Mouse (Mus musculus): ENCODE data around the gene Inpp4a. TPM values are rescaled to one million over a fixed set of nuclear protein-coding genes. Genes with fewer than 3 reads are reported as not detected.
A peak's percentile ranks its signal among the peaks of the same experiment; 100 is the strongest.

The Inpp4a gene
- polyA plus RNA-seq, 1 experiment from 2014 or later, result 5.5 TPM

GRCm38 (mm10) chr1:37332756-37333155 is 33.1 kb downstream of the Inpp4a start:
- Histone ChIP-seq H3K27me3 (ENCODE audit: control insufficient read depth, insufficient read depth, low read depth, low read length) (no peaks in the 10 kb centered on the region), H3K9ac (ENCODE audit: low read depth, low read length) (no peak overlapping the region), H3K4me1 (ENCODE audit: control insufficient read depth, low read depth, low read length) (no peaks in the 10 kb centered on the region), H3K36me3 (ENCODE audit: control insufficient read depth, insufficient read depth) (no peaks in the 10 kb centered on the region), H3K9me3 (replicated peaks; ENCODE audit: control insufficient read depth, low read length) (no peaks in the 10 kb centered on the region), H3K27ac (ENCODE audit: low read length) (no peak overlapping the region), H3K4me3 (ENCODE audit: low read depth, low read length) (no peak overlapping the region), H3K4me2 (ENCODE audit: low read depth, low read length) (no peak overlapping the region)
- 68% methylated on average over 3 of the region's 3 CpGs for WGBS (ENCODE audit: insufficient replicate concordance)
- ATAC-seq (ENCODE audit: low read depth), result no peak

GRCm38 (mm10) chr1:37333741-37334440 is 34.2 kb downstream of the Inpp4a start:
- H3K27ac ChIP-seq (ENCODE audit: low read length), result no peak overlapping the region
- H3K9me3 ChIP-seq (replicated peaks; ENCODE audit: control insufficient read depth, low read length), result no peaks in the 10 kb centered on the region
- H3K4me2 ChIP-seq (ENCODE audit: low read depth, low read length), result no peak overlapping the region
- no peaks in the 10 kb centered on the region for H3K4me1 ChIP-seq (ENCODE audit: control insufficient read depth, low read depth, low read length)
- H3K27me3 ChIP-seq (ENCODE audit: control insufficient read depth, insufficient read depth, low read depth, low read length), result no peaks in the 10 kb centered on the region
- H3K36me3 ChIP-seq (ENCODE audit: control insufficient read depth, insufficient read depth), result no peaks in the 10 kb centered on the region
- WGBS (ENCODE audit: insufficient replicate concordance), result 47% methylated on average over 4 of the region's 4 CpGs
- H3K4me3 ChIP-seq (ENCODE audit: low read depth, low read length), result no peak overlapping the region
- H3K9ac ChIP-seq (ENCODE audit: low read depth, low read length), result no peak overlapping the region
- ATAC-seq (ENCODE audit: low read depth), result peak; percentile 73

DNA sequence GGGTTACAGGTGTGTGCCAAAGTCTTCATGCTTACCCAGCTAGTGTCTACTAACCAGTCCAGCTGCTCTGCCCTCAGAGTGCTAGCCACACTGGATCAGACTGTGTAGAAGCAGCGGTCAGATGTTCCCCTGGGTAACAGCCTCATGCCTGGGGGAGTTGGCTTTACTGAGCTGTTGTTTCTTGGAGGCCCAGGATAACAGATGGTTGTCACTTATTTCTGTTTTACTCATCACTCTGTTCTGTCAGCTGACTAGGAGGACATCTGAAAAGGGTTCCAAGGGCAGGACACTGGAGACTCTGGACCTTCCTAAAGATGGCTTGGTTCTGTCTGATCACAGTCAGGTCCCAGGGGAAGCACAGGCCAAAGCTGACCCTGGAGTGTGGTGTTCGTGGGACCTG is 36.4 kb downstream of the Inpp4a start:
- WGBS (ENCODE audit: insufficient replicate concordance), result 66% methylated on average over 2 of the region's 2 CpGs
- H3K36me3 ChIP-seq (ENCODE audit: control insufficient read depth, insufficient read depth), result no peaks in the 10 kb centered on the region
- no peaks in the 10 kb centered on the region for H3K4me1 ChIP-seq (ENCODE audit: control insufficient read depth, low read depth, low read length)
- ATAC-seq (ENCODE audit: low read depth), result no peak
- no peaks in the 10 kb centered on the region for H3K9me3 ChIP-seq (replicated peaks; ENCODE audit: control insufficient read depth, low read length)
- H3K27ac ChIP-seq (ENCODE audit: low read length), result no peak overlapping the region
- no peak overlapping the region for H3K9ac ChIP-seq (ENCODE audit: low read depth, low read length)
- H3K27me3 ChIP-seq (ENCODE audit: control insufficient read depth, insufficient read depth, low read depth, low read length), result no peaks in the 10 kb centered on the region
- no peak overlapping the region for H3K4me2 ChIP-seq (ENCODE audit: low read depth, low read length)
- no peak overlapping the region for H3K4me3 ChIP-seq (ENCODE audit: low read depth, low read length)

DNA sequence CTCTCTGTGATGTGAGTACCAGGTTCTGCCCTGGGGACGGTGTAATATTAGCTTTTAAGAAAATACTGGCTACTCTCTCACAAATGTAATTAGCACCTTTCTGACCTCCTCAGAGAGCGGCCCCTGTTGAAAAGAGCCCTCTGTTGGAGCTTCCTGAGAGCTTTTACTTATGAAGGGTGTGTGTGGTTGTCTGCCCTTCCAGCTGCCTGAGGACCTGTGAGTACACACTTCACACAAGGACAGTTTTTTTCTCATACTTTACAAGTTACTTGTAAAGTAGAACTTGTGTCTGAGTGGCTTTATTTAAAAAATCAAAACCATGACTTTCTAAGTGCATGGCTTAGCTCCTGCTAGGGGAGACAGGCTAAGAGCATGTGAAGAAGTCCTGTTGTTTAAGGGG is 37.1 kb downstream of the Inpp4a start:
- Histone ChIP-seq H3K27ac (ENCODE audit: low read length) (no peak overlapping the region), H3K4me1 (ENCODE audit: control insufficient read depth, low read depth, low read length) (no peaks in the 10 kb centered on the region; the same call in 1 of the 2 replicates), H3K9me3 (replicated peaks; ENCODE audit: control insufficient read depth, low read length) (no peaks in the 10 kb centered on the region), H3K36me3 (ENCODE audit: control insufficient read depth, insufficient read depth) (no peaks in the 10 kb centered on the region), H3K4me3 (ENCODE audit: low read depth, low read length) (no peak overlapping the region), H3K9ac (ENCODE audit: low read depth, low read length) (no peak overlapping the region), H3K4me2 (ENCODE audit: low read depth, low read length) (no peak overlapping the region), H3K27me3 (ENCODE audit: control insufficient read depth, insufficient read depth, low read depth, low read length) (no peaks in the 10 kb centered on the region)
- ATAC-seq (ENCODE audit: low read depth), result no peak
- 60% methylated on average over 2 of the region's 2 CpGs for WGBS (ENCODE audit: insufficient replicate concordance)

DNA sequence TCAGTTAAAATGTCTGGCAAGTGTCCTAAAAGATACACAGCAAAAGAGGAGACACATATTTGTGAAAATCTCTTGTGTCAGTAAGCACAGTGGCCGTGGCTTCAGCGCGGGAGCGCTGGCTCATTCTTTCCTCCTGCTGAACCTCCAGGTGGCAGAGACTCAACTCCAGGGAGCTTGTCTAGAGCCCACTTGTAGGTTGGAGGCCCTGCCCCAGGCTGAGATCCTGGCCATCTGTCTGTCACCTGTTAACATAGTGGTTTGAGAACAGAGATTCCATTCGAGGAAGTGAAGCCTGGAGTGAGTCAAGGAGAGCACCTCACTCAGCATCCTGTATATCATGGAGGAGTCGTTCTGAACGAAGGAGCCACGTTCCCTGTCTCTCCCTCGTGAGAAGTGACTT is 37.6 kb downstream of the Inpp4a start:
- Histone ChIP-seq H3K36me3 (ENCODE audit: control insufficient read depth, insufficient read depth) (no peaks in the 10 kb centered on the region), H3K27me3 (ENCODE audit: control insufficient read depth, insufficient read depth, low read depth, low read length) (no peaks in the 10 kb centered on the region), H3K4me1 (ENCODE audit: control insufficient read depth, low read depth, low read length) (no peaks in the 10 kb centered on the region; the same call in 1 of the 2 replicates), H3K27ac (ENCODE audit: low read length) (no peak overlapping the region), H3K4me3 (ENCODE audit: low read depth, low read length) (no peak overlapping the region), H3K4me2 (ENCODE audit: low read depth, low read length) (no peak overlapping the region), H3K9ac (ENCODE audit: low read depth, low read length) (no peak overlapping the region), H3K9me3 (replicated peaks; ENCODE audit: control insufficient read depth, low read length) (no peaks in the 10 kb centered on the region)
- no peak for ATAC-seq (ENCODE audit: low read depth)
- WGBS (ENCODE audit: insufficient replicate concordance), result 54% methylated on average over 9 of the region's 9 CpGs

GRCm38 (mm10) chr1:37339144-37339543 is 39.5 kb downstream of the Inpp4a start:
- peaks cover 6% of the 10 kb centered on the region for H3K4me1 ChIP-seq (ENCODE audit: control insufficient read depth, low read depth, low read length)
- H3K27me3 ChIP-seq (ENCODE audit: control insufficient read depth, insufficient read depth, low read depth, low read length), result no peaks in the 10 kb centered on the region
- no peak overlapping the region for H3K4me2 ChIP-seq (ENCODE audit: low read depth, low read length)
- no peak overlapping the region for H3K9ac ChIP-seq (ENCODE audit: low read depth, low read length)
- H3K36me3 ChIP-seq (ENCODE audit: control insufficient read depth, insufficient read depth), result no peaks in the 10 kb centered on the region
- WGBS (ENCODE audit: insufficient replicate concordance), result 75% methylated on average over 8 of the region's 8 CpGs
- H3K4me3 ChIP-seq (ENCODE audit: low read depth, low read length), result no peak overlapping the region
- H3K9me3 ChIP-seq (replicated peaks; ENCODE audit: control insufficient read depth, low read length), result no peaks in the 10 kb centered on the region
- ATAC-seq (ENCODE audit: low read depth), result no peak
- no peak overlapping the region for H3K27ac ChIP-seq (ENCODE audit: low read length)

GRCm38 (mm10) chr1:37341347-37341746 is 41.7 kb downstream of the Inpp4a start:
- H3K9ac ChIP-seq (ENCODE audit: low read depth, low read length), result no peak overlapping the region
- no peaks in the 10 kb centered on the region for H3K27me3 ChIP-seq (ENCODE audit: control insufficient read depth, insufficient read depth, low read depth, low read length)
- no peak overlapping the region for H3K4me2 ChIP-seq (ENCODE audit: low read depth, low read length)
- 53% methylated on average over 5 of the region's 5 CpGs for WGBS (ENCODE audit: insufficient replicate concordance)
- H3K4me3 ChIP-seq (ENCODE audit: low read depth, low read length), result no peak overlapping the region
- peaks cover 6% of the 10 kb centered on the region for H3K4me1 ChIP-seq (ENCODE audit: control insufficient read depth, low read depth, low read length)
- ATAC-seq (ENCODE audit: low read depth), result peak; percentile 90
- H3K36me3 ChIP-seq (ENCODE audit: control insufficient read depth, insufficient read depth), result no peaks in the 10 kb centered on the region
- no peaks in the 10 kb centered on the region for H3K9me3 ChIP-seq (replicated peaks; ENCODE audit: control insufficient read depth, low read length)
- peak overlapping the region; percentile 82 for H3K27ac ChIP-seq (ENCODE audit: low read length)

GRCm38 (mm10) chr1:37341914-37342313 is 42.2 kb downstream of the Inpp4a start:
- H3K27ac ChIP-seq (ENCODE audit: low read length), result peak overlapping the region; percentile 82
- peaks cover 6% of the 10 kb centered on the region for H3K4me1 ChIP-seq (ENCODE audit: control insufficient read depth, low read depth, low read length)
- H3K36me3 ChIP-seq (ENCODE audit: control insufficient read depth, insufficient read depth), result no peaks in the 10 kb centered on the region
- WGBS (ENCODE audit: insufficient replicate concordance), result 49% methylated on average over 4 of the region's 4 CpGs
- no peak overlapping the region for H3K4me3 ChIP-seq (ENCODE audit: low read depth, low read length)
- H3K9ac ChIP-seq (ENCODE audit: low read depth, low read length), result no peak overlapping the region
- H3K9me3 ChIP-seq (replicated peaks; ENCODE audit: control insufficient read depth, low read length), result no peaks in the 10 kb centered on the region
- peak; percentile 89 for ATAC-seq (ENCODE audit: low read depth)
- H3K4me2 ChIP-seq (ENCODE audit: low read depth, low read length), result no peak overlapping the region
- H3K27me3 ChIP-seq (ENCODE audit: control insufficient read depth, insufficient read depth, low read depth, low read length), result no peaks in the 10 kb centered on the region

GRCm38 (mm10) chr1:37342524-37342923 is 42.9 kb downstream of the Inpp4a start:
- Histone ChIP-seq H3K9ac (ENCODE audit: low read depth, low read length) (no peak overlapping the region), H3K4me3 (ENCODE audit: low read depth, low read length) (no peak overlapping the region), H3K9me3 (replicated peaks; ENCODE audit: control insufficient read depth, low read length) (no peaks in the 10 kb centered on the region), H3K27me3 (ENCODE audit: control insufficient read depth, insufficient read depth, low read depth, low read length) (no peaks in the 10 kb centered on the region), H3K4me2 (ENCODE audit: low read depth, low read length) (no peak overlapping the region), H3K4me1 (ENCODE audit: control insufficient read depth, low read depth, low read length) (peaks cover 6% of the 10 kb centered on the region), H3K27ac (ENCODE audit: low read length) (no peak overlapping the region), H3K36me3 (ENCODE audit: control insufficient read depth, insufficient read depth) (no peaks in the 10 kb centered on the region)
- 78% methylated on average over 8 of the region's 8 CpGs for WGBS (ENCODE audit: insufficient replicate concordance)
- no peak for ATAC-seq (ENCODE audit: low read depth)
